Mouse (Mus musculus): Measurements from ENCODE around the gene A930033H14Rik.

DNA sequence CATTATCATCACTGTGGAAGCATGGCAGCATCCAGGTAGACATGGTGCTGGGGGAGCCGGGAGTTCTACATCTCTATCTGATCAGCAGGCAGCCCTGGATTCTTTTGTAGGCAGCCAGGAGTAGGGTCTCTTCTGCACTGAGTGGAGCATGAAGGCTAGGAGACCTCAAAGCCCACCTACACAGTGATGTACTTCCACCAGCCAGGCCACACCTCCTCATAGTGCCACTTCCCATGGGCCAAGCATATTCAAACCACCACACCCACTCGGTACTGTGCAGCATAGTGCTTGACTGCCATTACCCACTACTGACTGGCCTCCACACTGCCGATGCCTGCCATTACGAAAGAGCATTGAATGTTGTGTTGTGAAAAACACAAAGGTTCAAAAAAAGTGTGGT, 28.0 kb downstream of the A930033H14Rik start:
- TF ChIP-seq CTCF (IDR thresholded peaks at IDR 0.05; ENCODE audit: low read depth, low read length) (no peak), POLR2A (IDR thresholded peaks at IDR 0.05; ENCODE audit: borderline replicate concordance, low read depth, low read length) (no peak)

Data from bone marrow macrophage, adult 2 months (primary cell).